Mouse (Mus musculus): ENCODE measurements around the gene Hnrnpul1. TPM values are rescaled to one million over a fixed set of nuclear protein-coding genes. Genes with fewer than 3 reads are reported as not detected.

Gene Hnrnpul1
- 43.9 TPM for polyA plus RNA-seq (2014; fragmentation: Illumina TruSeq; extraction: RNeasy Lipid Tissue Mini Kit (QIAGEN cat#74804); ENCODE audit: low read depth, low replicate concordance)

GRCm38 (mm10) chr7:25754738-25755467, at the start of gene Hnrnpul1:
Gene Hnrnpul1 (minus strand): TSS chr7:25754757.

GRCm38 (mm10) chr7:25788220-25789128, 33.9 kb upstream of the Hnrnpul1 start, which contains the start of gene Axl:
Gene Axl (minus strand): TSS chr7:25788705.

GRCm38 (mm10) chr7:25718788-25719417, 35.7 kb downstream of the Hnrnpul1 start, which contains the start of gene Ccdc97:
Gene Ccdc97 (minus strand): TSS chr7:25719088.

GRCm38 (mm10) chr7:25686680-25687531, 67.7 kb downstream of the Hnrnpul1 start, which contains the start of gene Tgfb1:
Gene Tgfb1 (plus strand): TSS chr7:25687002.

GRCm38 (mm10) chr7:25680514-25681258, 73.9 kb downstream of the Hnrnpul1 start, which contains the start of gene B9d2:
Gene B9d2 (plus strand): TSS chr7:25680780.

GRCm38 (mm10) chr7:25674719-25675300, 79.7 kb downstream of the Hnrnpul1 start, which contains the start of gene Tmem91:
Gene Tmem91 (minus strand): TSS chr7:25675166.

Other genes with a start within 250 kb of the Hnrnpul1 start
- 0.58 TPM for gene Ceacam2, start 214.9 kb downstream of the Hnrnpul1 start, polyA plus RNA-seq (2014; fragmentation: Illumina TruSeq; extraction: RNeasy Lipid Tissue Mini Kit (QIAGEN cat#74804); ENCODE audit: low read depth, low replicate concordance)
- gene Erich4, start 138.9 kb downstream of the Hnrnpul1 start, polyA plus RNA-seq (2014; fragmentation: Illumina TruSeq; extraction: RNeasy Lipid Tissue Mini Kit (QIAGEN cat#74804); ENCODE audit: low read depth, low replicate concordance): not detected
- gene Dmac2, start 135.3 kb downstream of the Hnrnpul1 start, polyA plus RNA-seq (2014; fragmentation: Illumina TruSeq; extraction: RNeasy Lipid Tissue Mini Kit (QIAGEN cat#74804); ENCODE audit: low read depth, low replicate concordance): 79.6 TPM
- gene B3gnt8, start 128.1 kb downstream of the Hnrnpul1 start, polyA plus RNA-seq (2014; fragmentation: Illumina TruSeq; extraction: RNeasy Lipid Tissue Mini Kit (QIAGEN cat#74804); ENCODE audit: low read depth, low replicate concordance): 3.3 TPM
- gene Bckdha, start 95.8 kb downstream of the Hnrnpul1 start, polyA plus RNA-seq (2014; fragmentation: Illumina TruSeq; extraction: RNeasy Lipid Tissue Mini Kit (QIAGEN cat#74804); ENCODE audit: low read depth, low replicate concordance): 283 TPM
- gene Exosc5, start 95.6 kb downstream of the Hnrnpul1 start, polyA plus RNA-seq (2014; fragmentation: Illumina TruSeq; extraction: RNeasy Lipid Tissue Mini Kit (QIAGEN cat#74804); ENCODE audit: low read depth, low replicate concordance): 14.5 TPM
- not detected for gene Tmem91, start 79.6 kb downstream of the Hnrnpul1 start, polyA plus RNA-seq (2014; fragmentation: Illumina TruSeq; extraction: RNeasy Lipid Tissue Mini Kit (QIAGEN cat#74804); ENCODE audit: low read depth, low replicate concordance)
- 19.8 TPM for gene B9d2, start 74.0 kb downstream of the Hnrnpul1 start, polyA plus RNA-seq (2014; fragmentation: Illumina TruSeq; extraction: RNeasy Lipid Tissue Mini Kit (QIAGEN cat#74804); ENCODE audit: low read depth, low replicate concordance)
- 14.2 TPM for gene Tgfb1, start 67.8 kb downstream of the Hnrnpul1 start, polyA plus RNA-seq (2014; fragmentation: Illumina TruSeq; extraction: RNeasy Lipid Tissue Mini Kit (QIAGEN cat#74804); ENCODE audit: low read depth, low replicate concordance)
- 41.6 TPM for gene Ccdc97, start 35.7 kb downstream of the Hnrnpul1 start, polyA plus RNA-seq (2014; fragmentation: Illumina TruSeq; extraction: RNeasy Lipid Tissue Mini Kit (QIAGEN cat#74804); ENCODE audit: low read depth, low replicate concordance)
- gene Axl, start 33.9 kb upstream of the Hnrnpul1 start, polyA plus RNA-seq (2014; fragmentation: Illumina TruSeq; extraction: RNeasy Lipid Tissue Mini Kit (QIAGEN cat#74804); ENCODE audit: low read depth, low replicate concordance): 58.4 TPM
- 4.8 TPM for gene Cyp2s1, start 62.2 kb upstream of the Hnrnpul1 start, polyA plus RNA-seq (2014; fragmentation: Illumina TruSeq; extraction: RNeasy Lipid Tissue Mini Kit (QIAGEN cat#74804); ENCODE audit: low read depth, low replicate concordance)
- gene Cyp2b10, start 142.9 kb upstream of the Hnrnpul1 start, polyA plus RNA-seq (2014; fragmentation: Illumina TruSeq; extraction: RNeasy Lipid Tissue Mini Kit (QIAGEN cat#74804); ENCODE audit: low read depth, low replicate concordance): 0.92 TPM